Mouse (Mus musculus) MN1 (cell line): ENCODE results near the gene Gm13289.
A peak's percentile ranks its signal among the peaks of the same experiment; 100 is the strongest.
"Not testable (repeated sequence)": the region's sequence is repeated elsewhere in the genome, so short reads cannot be mapped to it uniquely, and the experiment has no call there.

ENCODE experiments used
- DNase-seq: peaks from one replicate; pipeline ENCODE4 v3.0.0-alpha.2; 2016; ENCODE audit warnings: low spot score

Gene Gm13289

DNA sequence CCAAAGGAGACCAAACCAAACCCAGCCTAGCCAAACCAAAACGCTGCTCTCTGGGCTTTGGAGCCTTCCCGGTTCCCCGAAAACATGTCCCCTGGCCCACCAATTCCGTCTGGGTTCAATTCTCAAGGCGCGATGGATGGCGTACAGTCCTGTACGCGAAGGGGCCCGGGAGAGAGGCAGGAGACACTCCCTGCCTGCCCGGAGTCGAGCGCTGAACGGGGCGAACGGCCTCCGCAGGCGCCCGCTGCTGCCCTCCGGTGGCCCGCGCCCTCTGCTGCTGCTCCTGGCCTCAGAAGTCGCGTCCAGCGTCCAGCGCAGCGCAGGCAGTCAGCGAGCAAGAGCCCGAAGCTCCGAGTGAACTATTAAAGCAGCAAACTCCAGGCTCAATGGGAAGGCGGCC is 5.6 kb downstream of the Gm13289 start:
- not testable (repeated sequence) for DNase-seq

DNA sequence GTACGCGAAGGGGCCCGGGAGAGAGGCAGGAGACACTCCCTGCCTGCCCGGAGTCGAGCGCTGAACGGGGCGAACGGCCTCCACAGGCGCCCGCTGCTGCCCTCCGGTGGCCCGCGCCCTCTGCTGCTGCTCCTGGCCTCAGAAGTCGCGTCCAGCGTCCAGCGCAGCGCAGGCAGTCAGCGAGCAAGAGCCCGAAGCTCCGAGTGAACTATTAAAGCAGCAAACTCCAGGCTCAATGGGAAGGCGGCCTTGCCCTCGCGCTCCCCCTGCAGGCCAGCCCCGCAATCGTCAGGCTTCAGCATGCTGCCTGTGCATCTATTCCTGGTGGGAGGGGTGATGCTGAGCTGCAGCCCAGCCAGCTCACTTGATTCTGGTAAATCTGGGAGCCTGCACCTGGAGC is 8.7 kb downstream of the Gm13289 start, which contains the start of gene Gm13276:
TSS of gene Gm13276 (plus strand) at position 301 of the 400 bp plus-strand sequence.
- not testable (repeated sequence) for DNase-seq

DNA sequence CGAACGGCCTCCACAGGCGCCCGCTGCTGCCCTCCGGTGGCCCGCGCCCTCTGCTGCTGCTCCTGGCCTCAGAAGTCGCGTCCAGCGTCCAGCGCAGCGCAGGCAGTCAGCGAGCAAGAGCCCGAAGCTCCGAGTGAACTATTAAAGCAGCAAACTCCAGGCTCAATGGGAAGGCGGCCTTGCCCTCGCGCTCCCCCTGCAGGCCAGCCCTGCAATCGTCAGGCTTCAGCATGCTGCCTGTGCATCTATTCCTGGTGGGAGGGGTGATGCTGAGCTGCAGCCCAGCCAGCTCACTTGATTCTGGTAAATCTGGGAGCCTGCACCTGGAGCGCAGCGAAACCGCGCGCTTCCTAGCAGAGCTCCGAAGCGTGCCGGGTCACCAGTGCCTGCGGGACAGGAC is 11.7 kb downstream of the Gm13289 start, which contains the start of gene Gm13277:
TSS of gene Gm13277 (plus strand) at position 231 of the 400 bp plus-strand sequence.
- DNase-seq: not testable (repeated sequence)

DNA sequence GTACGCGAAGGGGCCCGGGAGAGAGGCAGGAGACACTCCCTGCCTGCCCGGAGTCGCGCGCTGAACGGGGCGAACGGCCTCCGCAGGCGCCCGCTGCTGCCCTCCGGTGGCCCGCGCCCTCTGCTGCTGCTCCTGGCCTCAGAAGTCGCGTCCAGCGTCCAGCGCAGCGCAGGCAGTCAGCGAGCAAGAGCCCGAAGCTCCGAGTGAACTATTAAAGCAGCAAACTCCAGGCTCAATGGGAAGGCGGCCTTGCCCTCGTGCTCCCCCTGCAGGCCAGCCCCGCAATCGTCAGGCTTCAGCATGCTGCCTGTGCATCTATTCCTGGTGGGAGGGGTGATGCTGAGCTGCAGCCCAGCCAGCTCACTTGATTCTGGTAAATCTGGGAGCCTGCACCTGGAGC is 14.5 kb downstream of the Gm13289 start, which contains the start of gene Gm13278:
TSS of gene Gm13278 (plus strand) at position 301 of the 400 bp plus-strand sequence.
- not testable (repeated sequence) for DNase-seq

DNA sequence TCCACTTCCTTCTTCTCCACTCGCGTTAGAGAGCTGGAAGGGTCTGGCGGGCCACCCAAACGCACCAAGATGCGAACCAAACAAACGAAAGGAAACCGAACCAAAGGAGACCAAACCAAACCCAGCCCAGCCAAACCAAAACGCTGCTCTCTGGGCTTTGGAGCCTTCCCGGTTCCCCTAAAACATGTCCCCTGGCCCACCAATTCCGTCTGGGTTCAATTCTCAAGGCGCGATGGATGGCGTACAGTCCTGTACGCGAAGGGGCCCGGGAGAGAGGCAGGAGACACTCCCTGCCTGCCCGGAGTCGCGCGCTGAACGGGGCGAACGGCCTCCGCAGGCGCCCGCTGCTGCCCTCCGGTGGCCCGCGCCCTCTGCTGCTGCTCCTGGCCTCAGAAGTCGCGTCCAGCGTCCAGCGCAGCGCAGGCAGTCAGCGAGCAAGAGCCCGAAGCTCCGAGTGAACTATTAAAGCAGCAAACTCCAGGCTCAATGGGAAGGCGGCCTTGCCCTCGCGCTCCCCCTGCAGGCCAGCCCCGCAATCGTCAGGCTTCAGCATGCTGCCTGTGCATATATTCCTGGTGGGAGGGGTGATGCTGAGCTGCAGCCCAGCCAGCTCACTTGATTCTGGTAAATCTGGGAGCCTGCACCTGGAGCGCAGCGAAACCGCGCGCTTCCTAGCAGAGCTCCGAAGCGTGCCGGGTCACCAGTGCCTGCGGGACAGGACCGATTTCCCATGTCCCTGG is 17.4 kb downstream of the Gm13289 start, which contains the start of gene Gm13275:
TSS of gene Gm13275 (plus strand) at position 552 of the 740 bp plus-strand sequence.
- DNase-seq: not testable (repeated sequence)

DNA sequence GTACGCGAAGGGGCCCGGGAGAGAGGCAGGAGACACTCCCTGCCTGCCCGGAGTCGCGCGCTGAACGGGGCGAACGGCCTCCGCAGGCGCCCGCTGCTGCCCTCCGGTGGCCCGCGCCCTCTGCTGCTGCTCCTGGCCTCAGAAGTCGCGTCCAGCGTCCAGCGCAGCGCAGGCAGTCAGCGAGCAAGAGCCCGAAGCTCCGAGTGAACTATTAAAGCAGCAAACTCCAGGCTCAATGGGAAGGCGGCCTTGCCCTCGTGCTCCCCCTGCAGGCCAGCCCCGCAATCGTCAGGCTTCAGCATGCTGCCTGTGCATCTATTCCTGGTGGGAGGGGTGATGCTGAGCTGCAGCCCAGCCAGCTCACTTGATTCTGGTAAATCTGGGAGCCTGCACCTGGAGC is 20.4 kb downstream of the Gm13289 start, which contains the start of gene Gm13279:
TSS of gene Gm13279 (plus strand) at position 301 of the 400 bp plus-strand sequence.
- DNase-seq: not testable (repeated sequence)

DNA sequence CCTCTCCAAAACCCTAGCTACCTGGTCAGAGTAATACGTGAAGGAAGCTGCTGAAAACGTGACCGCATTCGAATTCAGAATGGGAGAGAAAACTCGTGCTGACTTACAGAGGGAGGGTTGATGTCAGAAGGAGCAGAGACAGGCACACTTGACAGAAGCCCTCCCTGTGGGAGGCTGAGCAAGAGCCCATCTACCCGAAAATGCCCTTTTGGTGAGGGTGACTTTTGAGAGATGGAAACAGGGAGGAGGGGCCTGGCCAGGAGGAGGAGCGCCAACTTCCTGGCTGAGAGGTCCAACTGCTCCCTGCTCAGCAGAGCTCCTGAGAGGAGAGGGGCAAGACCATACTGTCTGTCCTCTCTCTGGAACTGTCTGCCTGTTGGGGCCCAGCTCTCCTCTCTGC is 22.6 kb downstream of the Gm13289 start, which contains the start of gene Gm13285:
TSS of gene Gm13285 (plus strand) at position 301 of the 400 bp plus-strand sequence.
- DNase-seq: not testable (repeated sequence)

DNA sequence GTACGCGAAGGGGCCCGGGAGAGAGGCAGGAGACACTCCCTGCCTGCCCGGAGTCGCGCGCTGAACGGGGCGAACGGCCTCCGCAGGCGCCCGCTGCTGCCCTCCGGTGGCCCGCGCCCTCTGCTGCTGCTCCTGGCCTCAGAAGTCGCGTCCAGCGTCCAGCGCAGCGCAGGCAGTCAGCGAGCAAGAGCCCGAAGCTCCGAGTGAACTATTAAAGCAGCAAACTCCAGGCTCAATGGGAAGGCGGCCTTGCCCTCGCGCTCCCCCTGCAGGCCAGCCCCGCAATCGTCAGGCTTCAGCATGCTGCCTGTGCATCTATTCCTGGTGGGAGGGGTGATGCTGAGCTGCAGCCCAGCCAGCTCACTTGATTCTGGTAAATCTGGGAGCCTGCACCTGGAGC is 26.2 kb downstream of the Gm13289 start, which contains the start of gene Gm13287:
TSS of gene Gm13287 (plus strand) at position 301 of the 400 bp plus-strand sequence.
- DNase-seq: not testable (repeated sequence)

DNA sequence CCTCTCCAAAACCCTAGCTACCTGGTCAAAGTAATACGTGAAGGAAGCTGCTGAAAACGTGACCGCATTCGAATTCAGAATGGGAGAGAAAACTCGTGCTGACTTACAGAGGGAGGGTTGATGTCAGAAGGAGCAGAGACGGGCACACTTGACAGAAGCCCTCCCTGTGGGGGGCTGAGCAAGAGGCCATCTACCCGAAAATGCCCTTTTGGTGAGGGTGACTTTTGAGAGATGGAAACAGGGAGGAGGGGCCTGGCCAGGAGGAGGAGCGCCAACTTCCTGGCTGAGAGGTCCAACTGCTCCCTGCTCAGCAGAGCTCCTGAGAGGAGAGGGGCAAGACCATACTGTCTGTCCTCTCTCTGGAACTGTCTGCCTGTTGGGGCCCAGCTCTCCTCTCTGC is 28.5 kb downstream of the Gm13289 start, which contains the start of gene Gm13288:
TSS of gene Gm13288 (plus strand) at position 301 of the 400 bp plus-strand sequence.
- DNase-seq: not testable (repeated sequence)

DNA sequence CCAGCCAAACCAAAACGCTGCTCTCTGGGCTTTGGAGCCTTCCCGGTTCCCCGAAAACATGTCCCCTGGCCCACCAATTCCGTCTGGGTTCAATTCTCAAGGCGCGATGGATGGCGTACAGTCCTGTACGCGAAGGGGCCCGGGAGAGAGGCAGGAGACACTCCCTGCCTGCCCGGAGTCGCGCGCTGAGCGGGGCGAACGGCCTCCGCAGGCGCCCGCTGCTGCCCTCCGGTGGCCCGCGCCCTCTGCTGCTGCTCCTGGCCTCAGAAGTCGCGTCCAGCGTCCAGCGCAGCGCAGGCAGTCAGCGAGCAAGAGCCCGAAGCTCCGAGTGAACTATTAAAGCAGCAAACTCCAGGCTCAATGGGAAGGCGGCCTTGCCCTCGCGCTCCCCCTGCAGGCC is 29.0 kb downstream of the Gm13289 start:
- DNase-seq: not testable (repeated sequence)

DNA sequence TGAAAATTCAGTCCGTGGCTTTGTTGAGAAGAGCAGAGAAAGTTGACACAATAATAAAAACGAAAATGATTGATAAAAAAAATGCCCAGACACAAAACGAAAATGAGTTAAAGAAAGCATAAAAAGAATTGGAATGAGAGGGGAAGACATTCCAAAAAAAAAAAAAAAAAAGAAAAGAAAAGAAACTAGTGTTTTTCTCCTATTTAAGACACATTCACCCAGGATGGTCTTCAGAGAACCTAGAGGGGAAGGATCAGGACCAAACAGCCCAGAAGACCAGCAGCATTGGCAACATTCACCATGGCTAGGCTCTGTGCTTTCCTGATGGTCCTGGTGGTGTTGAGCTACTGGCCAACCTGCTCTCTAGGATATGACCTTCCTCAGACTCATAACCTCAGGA is 39.2 kb downstream of the Gm13289 start, which contains the start of gene Ifna7:
TSS of gene Ifna7 (plus strand) at position 301 of the 400 bp plus-strand sequence.
- DNase-seq: no peak

DNA sequence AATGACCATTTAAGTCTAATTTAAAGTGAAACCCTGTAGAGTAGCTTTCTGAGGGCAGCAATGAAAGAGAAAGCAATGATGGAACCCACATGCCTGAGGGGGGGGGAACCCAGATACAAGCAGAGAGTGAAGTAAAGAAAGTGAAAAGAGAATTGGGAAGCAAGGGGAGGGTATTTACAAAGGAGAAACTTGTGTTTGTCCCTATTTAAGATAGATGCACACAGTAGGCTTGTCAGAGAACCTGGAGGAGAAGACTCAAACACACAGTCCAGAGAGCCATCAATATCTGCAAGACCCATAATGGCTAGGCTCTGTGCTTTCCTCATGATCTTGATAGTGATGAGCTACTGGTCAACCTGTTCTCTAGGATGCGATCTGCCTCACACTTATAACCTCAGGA is 42.9 kb downstream of the Gm13289 start, which contains the start of gene Ifna11:
TSS of gene Ifna11 (plus strand) at position 301 of the 400 bp plus-strand sequence.
- no peak for DNase-seq

DNA sequence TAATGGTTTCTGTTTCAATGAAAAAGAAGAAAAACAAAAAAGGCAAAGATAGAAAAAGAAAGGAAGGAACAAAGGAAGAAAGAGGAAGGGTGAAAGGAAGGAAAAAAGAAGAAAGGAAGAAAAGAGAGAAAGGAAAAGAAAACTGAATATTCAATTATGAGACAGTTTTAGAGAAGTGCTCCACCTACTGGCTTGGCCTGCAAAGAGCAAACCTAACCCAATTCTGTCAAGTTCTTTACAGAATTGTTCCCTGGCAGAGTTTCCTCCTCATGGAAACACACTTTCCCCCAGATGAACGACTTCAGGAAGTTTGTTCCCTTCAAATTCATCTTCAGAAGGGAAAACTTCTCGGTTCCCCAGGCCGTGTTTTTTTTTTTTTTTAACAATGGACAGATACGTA is 46.3 kb downstream of the Gm13289 start:
- DNase-seq: peak; percentile 10
